Mouse (Mus musculus): ENCODE data around the gene Rpl13a. TPM values are rescaled to one million over a fixed set of nuclear protein-coding genes. Genes with fewer than 3 reads are reported as not detected.
A peak's percentile ranks its signal among the peaks of the same experiment; 100 is the strongest.
"Not testable (repeated sequence)": the region's sequence is repeated elsewhere in the genome, so short reads cannot be mapped to it uniquely, and the experiment has no call there.

Rpl13a gene
- polyA plus RNA-seq, 1 experiment: 1,193 TPM

GRCm38 (mm10) chr7:45098541-45099240, 29.9 kb downstream of the Rpl13a start:
- Histone ChIP-seq H3K27me3 (ENCODE audit: control insufficient read depth, insufficient read depth, low read length) (no peaks in the 10 kb centered on the region), H3K4me3 (ENCODE audit: low read depth, low read length) (no peak overlapping the region), H3K27ac (ENCODE audit: insufficient read depth, low read depth, low read length) (no peak overlapping the region), H3K36me3 (ENCODE audit: control insufficient read depth, insufficient read depth, low read length) (peaks cover 12% of the 10 kb centered on the region; the same call in 1 of the 2 replicates), H3K4me1 (ENCODE audit: control insufficient read depth, insufficient read depth, insufficient read length, low read length) (peaks cover 10% of the 10 kb centered on the region)
- WGBS: 90% methylated on average over 8 of the region's 8 CpGs
- TF ChIP-seq CTCF (IDR thresholded peaks at IDR 0.05; ENCODE audit: extremely low read depth, insufficient read length, insufficient replicate concordance, low read depth, low read length) (peak; percentile 14; the same call in 1 of the 2 replicates), POLR2A (IDR thresholded peaks at IDR 0.05; ENCODE audit: low read depth, low read length) (no peak)

GRCm38 (mm10) chr7:45097479-45097878, 31.1 kb downstream of the Rpl13a start:
- H3K36me3 ChIP-seq (ENCODE audit: control insufficient read depth, insufficient read depth, low read length): peaks cover 12% of the 10 kb centered on the region; the same call in 1 of the 2 replicates
- no peaks in the 10 kb centered on the region for H3K27me3 ChIP-seq (ENCODE audit: control insufficient read depth, insufficient read depth, low read length)
- peaks cover 2% of the 10 kb centered on the region; the same call in 1 of the 2 replicates for H3K4me1 ChIP-seq (ENCODE audit: control insufficient read depth, insufficient read depth, insufficient read length, low read length)
- no peak overlapping the region for H3K4me3 ChIP-seq (ENCODE audit: low read depth, low read length)
- WGBS: 65% methylated on average over 6 of the region's 6 CpGs
- no peak overlapping the region for H3K27ac ChIP-seq (ENCODE audit: insufficient read depth, low read depth, low read length)
- TF ChIP-seq POLR2A (IDR thresholded peaks at IDR 0.05; ENCODE audit: low read depth, low read length) (no peak), CTCF (IDR thresholded peaks at IDR 0.05; ENCODE audit: extremely low read depth, insufficient read length, insufficient replicate concordance, low read depth, low read length) (no peak)

GRCm38 (mm10) chr7:45095965-45096364, 32.6 kb downstream of the Rpl13a start:
- not testable (repeated sequence) for H3K4me3 ChIP-seq (ENCODE audit: low read depth, low read length); H3K27ac ChIP-seq (ENCODE audit: insufficient read depth, low read depth, low read length); H3K4me1 ChIP-seq (ENCODE audit: control insufficient read depth, insufficient read depth, insufficient read length, low read length); H3K36me3 ChIP-seq (ENCODE audit: control insufficient read depth, insufficient read depth, low read length)
- H3K27me3 ChIP-seq (ENCODE audit: control insufficient read depth, insufficient read depth, low read length): peaks cover 12% of the 10 kb centered on the region
- 94% methylated on average over 14 of the region's 14 CpGs for WGBS

GRCm38 (mm10) chr7:45095367-45095766, 33.2 kb downstream of the Rpl13a start:
- no peak overlapping the region for H3K4me3 ChIP-seq (ENCODE audit: low read depth, low read length)
- no peak overlapping the region for H3K27ac ChIP-seq (ENCODE audit: insufficient read depth, low read depth, low read length)
- H3K36me3 ChIP-seq (ENCODE audit: control insufficient read depth, insufficient read depth, low read length): peaks cover 10% of the 10 kb centered on the region; the same call in 1 of the 2 replicates
- peaks cover 2% of the 10 kb centered on the region; the same call in 1 of the 2 replicates for H3K4me1 ChIP-seq (ENCODE audit: control insufficient read depth, insufficient read depth, insufficient read length, low read length)
- no peak for TF ChIP-seq CTCF (IDR thresholded peaks at IDR 0.05; ENCODE audit: extremely low read depth, insufficient read length, insufficient replicate concordance, low read depth, low read length)
- TF ChIP-seq POLR2A (IDR thresholded peaks at IDR 0.05; ENCODE audit: low read depth, low read length): no peak
- peaks cover 12% of the 10 kb centered on the region for H3K27me3 ChIP-seq (ENCODE audit: control insufficient read depth, insufficient read depth, low read length)
- 79% methylated on average over 6 of the region's 6 CpGs for WGBS

- no peak overlapping the region for H3K4me3 ChIP-seq (ENCODE audit: low read depth, low read length)
- H3K36me3 ChIP-seq (ENCODE audit: control insufficient read depth, insufficient read depth, low read length): peaks cover 10% of the 10 kb centered on the region; the same call in 1 of the 2 replicates
- WGBS: 73% methylated on average over 7 of the region's 7 CpGs
- H3K4me1 ChIP-seq (ENCODE audit: control insufficient read depth, insufficient read depth, insufficient read length, low read length): peaks cover 2% of the 10 kb centered on the region; the same call in 1 of the 2 replicates
- peaks cover 12% of the 10 kb centered on the region for H3K27me3 ChIP-seq (ENCODE audit: control insufficient read depth, insufficient read depth, low read length)
- no peak for TF ChIP-seq POLR2A (IDR thresholded peaks at IDR 0.05; ENCODE audit: low read depth, low read length)
- H3K27ac ChIP-seq (ENCODE audit: insufficient read depth, low read depth, low read length): no peak overlapping the region
Measured at GRCm38 (mm10) chr7:45094121-45094520, 34.4 kb downstream of the Rpl13a start.

GRCm38 (mm10) chr7:45093516-45093905, 35.0 kb downstream of the Rpl13a start:
- WGBS: 45% methylated on average over 18 of the region's 18 CpGs
- Histone ChIP-seq H3K36me3 (ENCODE audit: control insufficient read depth, insufficient read depth, low read length) (peaks cover 10% of the 10 kb centered on the region; the same call in 1 of the 2 replicates), H3K4me3 (ENCODE audit: low read depth, low read length) (no peak overlapping the region), H3K27me3 (ENCODE audit: control insufficient read depth, insufficient read depth, low read length) (peaks cover 12% of the 10 kb centered on the region), H3K4me1 (ENCODE audit: control insufficient read depth, insufficient read depth, insufficient read length, low read length) (peaks cover 2% of the 10 kb centered on the region; the same call in 1 of the 2 replicates), H3K27ac (ENCODE audit: insufficient read depth, low read depth, low read length) (no peak overlapping the region)
- no peak for TF ChIP-seq CTCF (IDR thresholded peaks at IDR 0.05; ENCODE audit: extremely low read depth, insufficient read length, insufficient replicate concordance, low read depth, low read length)
- TF ChIP-seq POLR2A (IDR thresholded peaks at IDR 0.05; ENCODE audit: low read depth, low read length): no peak

- Histone ChIP-seq H3K27me3 (ENCODE audit: control insufficient read depth, insufficient read depth, low read length) (peaks cover 12% of the 10 kb centered on the region), H3K4me1 (ENCODE audit: control insufficient read depth, insufficient read depth, insufficient read length, low read length) (peaks cover 5% of the 10 kb centered on the region), H3K4me3 (ENCODE audit: low read depth, low read length) (no peak overlapping the region), H3K36me3 (ENCODE audit: control insufficient read depth, insufficient read depth, low read length) (peaks cover 10% of the 10 kb centered on the region; the same call in 1 of the 2 replicates), H3K27ac (ENCODE audit: insufficient read depth, low read depth, low read length) (no peak overlapping the region)
- 66% methylated on average over 12 of the region's 12 CpGs for WGBS
- TF ChIP-seq POLR2A (IDR thresholded peaks at IDR 0.05; ENCODE audit: low read depth, low read length): no peak
- no peak for TF ChIP-seq CTCF (IDR thresholded peaks at IDR 0.05; ENCODE audit: extremely low read depth, insufficient read length, insufficient replicate concordance, low read depth, low read length)
Measured at GRCm38 (mm10) chr7:45092828-45093515, 35.6 kb downstream of the Rpl13a start.
